Mouse (Mus musculus) layer of hippocampus, adult 9-11 months (tissue): Measurements from ENCODE around the gene Mfsd11.
A peak's percentile ranks its signal among the peaks of the same experiment; 100 is the strongest.

Experiments used
- DNase-seq: peaks from one replicate; pipeline ENCODE4 v3.0.0; 2022

Mfsd11 gene

GRCm38 (mm10) chr11:116849587-116849986 is 2.7 kb upstream of the Mfsd11 start:
- no peak for DNase-seq

GRCm38 (mm10) chr11:116850085-116850484 is 2.2 kb upstream of the Mfsd11 start:
- DNase-seq = no peak

- no peak for DNase-seq
Measured at GRCm38 (mm10) chr11:116850833-116851477, 1.3 kb upstream of the Mfsd11 start.

GRCm38 (mm10) chr11:116851576-116852290 is 507 bp upstream of the Mfsd11 start:
- no peak for DNase-seq

- DNase-seq = peak; percentile 97
Measured at GRCm38 (mm10) chr11:116852891-116853511, 761 bp downstream of the Mfsd11 start, which contains the start of gene Srsf2. Gene Srsf2 (minus strand): TSS chr11:116853094.

- peak; percentile 97 for DNase-seq
Measured at GRCm38 (mm10) chr11:116853512-116853928, 1.3 kb downstream of the Mfsd11 start.

- DNase-seq = no peak
Measured at GRCm38 (mm10) chr11:116854279-116854678, 2.0 kb downstream of the Mfsd11 start.

GRCm38 (mm10) chr11:116857183-116857850 is 5.1 kb downstream of the Mfsd11 start:
- DNase-seq = no peak

GRCm38 (mm10) chr11:116864444-116864843 is 12.2 kb downstream of the Mfsd11 start:
- DNase-seq = no peak

- DNase-seq = no peak
Measured at GRCm38 (mm10) chr11:116865945-116866585, 13.8 kb downstream of the Mfsd11 start.

- peak; percentile 70 for DNase-seq
Measured at GRCm38 (mm10) chr11:116868129-116868528, 15.9 kb downstream of the Mfsd11 start.

GRCm38 (mm10) chr11:116869223-116869622 is 17.0 kb downstream of the Mfsd11 start:
- no peak for DNase-seq

- DNase-seq = no peak
Measured at GRCm38 (mm10) chr11:116869641-116870040, 17.4 kb downstream of the Mfsd11 start.

- DNase-seq = no peak
Measured at GRCm38 (mm10) chr11:116871538-116871937, 19.3 kb downstream of the Mfsd11 start.

- DNase-seq = peak; percentile 67
Measured at GRCm38 (mm10) chr11:116873987-116874386, 21.7 kb downstream of the Mfsd11 start.

- no peak for DNase-seq
Measured at GRCm38 (mm10) chr11:116878454-116878853, 26.2 kb downstream of the Mfsd11 start.

GRCm38 (mm10) chr11:116880839-116881238 is 28.6 kb downstream of the Mfsd11 start:
- DNase-seq = no peak

GRCm38 (mm10) chr11:116881440-116881839 is 29.2 kb downstream of the Mfsd11 start:
- DNase-seq = peak; percentile 28

GRCm38 (mm10) chr11:116882446-116882845 is 30.2 kb downstream of the Mfsd11 start:
- DNase-seq = no peak

GRCm38 (mm10) chr11:116884061-116884460 is 31.8 kb downstream of the Mfsd11 start:
- no peak for DNase-seq

- DNase-seq = peak; percentile 83
Measured at GRCm38 (mm10) chr11:116885275-116886151, 33.3 kb downstream of the Mfsd11 start.

- no peak for DNase-seq
Measured at GRCm38 (mm10) chr11:116887136-116887535, 34.9 kb downstream of the Mfsd11 start.
